Mouse (Mus musculus): ENCODE results near the gene Huwe1.

DNA sequence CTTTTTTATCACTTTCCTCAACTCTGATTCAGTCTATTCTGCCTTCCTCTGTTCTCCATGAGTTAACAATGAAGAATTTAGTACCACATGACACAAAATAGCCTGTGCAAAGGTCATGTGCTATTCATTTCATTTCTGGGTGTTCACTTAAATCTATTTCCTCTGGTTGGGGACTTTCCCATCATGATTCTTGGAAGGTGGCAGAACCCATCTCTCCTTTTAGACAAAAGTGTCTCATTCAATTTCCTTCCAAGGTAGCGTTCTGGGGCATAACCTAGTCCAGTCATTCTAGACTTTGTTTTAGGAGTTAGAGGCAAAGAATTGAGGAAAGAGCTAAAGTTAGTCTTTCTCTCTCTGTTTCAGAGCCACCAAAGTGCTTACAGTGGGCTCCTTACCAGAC lies 20.3 kb upstream of the Huwe1 start:
- TF ChIP-seq MAFK (IDR thresholded peaks at IDR 0.05; ENCODE audit: insufficient read depth, low read depth, low read length) = no peak
- no peak for TF ChIP-seq CHD2 (IDR thresholded peaks at IDR 0.05; ENCODE audit: low read depth, low read length)
